Mouse (Mus musculus) small intestine, adult 2 months (tissue): ENCODE measurements around the gene Atp9a. TPM values are rescaled to one million over a fixed set of nuclear protein-coding genes. Genes with fewer than 3 reads are reported as not detected.

Experiments used
- H3K27ac ChIP-seq: fragments of 200-500 bp; 2 replicates; pipeline ENCODE4 v1.5.1; 2012; ENCODE audit warnings: low read depth, low read length, control low read depth, inconsistent platforms; ENCODE audit not compliant: insufficient read depth
- H3K27me3 ChIP-seq: fragments of 200-500 bp; 2 replicates; pipeline ENCODE4 v1.6.1; 2012; ENCODE audit warnings: mild to moderate bottlenecking, moderate library complexity, low read length, inconsistent platforms; ENCODE audit not compliant: control insufficient read depth, insufficient read depth
- H3K36me3 ChIP-seq: fragments of 200-500 bp; 2 replicates; pipeline ENCODE4 v1.6.1; 2012; ENCODE audit warnings: mild to moderate bottlenecking, low read length, control low read depth, inconsistent platforms; ENCODE audit not compliant: control insufficient read depth, insufficient read depth
- H3K4me1 ChIP-seq: fragments of 200-500 bp; 2 replicates; pipeline ENCODE4 v1.6.1; 2012; ENCODE audit warnings: low read length, inconsistent platforms, mixed read lengths; ENCODE audit not compliant: control insufficient read depth, insufficient read depth, insufficient read length
- H3K4me3 ChIP-seq: fragments of 200-500 bp; 2 replicates; pipeline ENCODE4 v1.5.1; 2012; ENCODE audit warnings: low read depth, mild to moderate bottlenecking, control low read depth, inconsistent platforms, low read length, moderate library complexity
- CTCF ChIP-seq: fragments of 200-500 bp; IDR thresholded peaks from 2 replicates; pipeline ENCODE4 v1.5.1; 2012; ENCODE audit warnings: low read depth, mild to moderate bottlenecking, control low read depth, inconsistent platforms, low read length, moderate library complexity, mixed read lengths; ENCODE audit not compliant: insufficient replicate concordance, insufficient read length; ENCODE audit errors: extremely low read depth
- POLR2A ChIP-seq: fragments of 200-500 bp; IDR thresholded peaks from 2 replicates; pipeline ENCODE4 v1.6.1; 2012; ENCODE audit warnings: low read depth, mild to moderate bottlenecking, control low read depth, inconsistent platforms, low read length, moderate library complexity
- WGBS: fragments of 180-500 bp; shearing (Covaris S2); methylation state at CpG from one replicate; pipeline ENCODE4 v1.1.7; 2018; 5-methylcytosine and 5-hydroxymethylcytosine counted together
- polyA plus RNA-seq: library from polyadenylated mRNA; depleted of rRNA; stranded (reverse); fragments of >200 nt; gene quantifications from 2 replicates; pipeline ENCODE4 v1.2.3, GENCODE M21; 2012

Atp9a gene
- polyA plus RNA-seq, 1 experiment, result 196 TPM

DNA sequence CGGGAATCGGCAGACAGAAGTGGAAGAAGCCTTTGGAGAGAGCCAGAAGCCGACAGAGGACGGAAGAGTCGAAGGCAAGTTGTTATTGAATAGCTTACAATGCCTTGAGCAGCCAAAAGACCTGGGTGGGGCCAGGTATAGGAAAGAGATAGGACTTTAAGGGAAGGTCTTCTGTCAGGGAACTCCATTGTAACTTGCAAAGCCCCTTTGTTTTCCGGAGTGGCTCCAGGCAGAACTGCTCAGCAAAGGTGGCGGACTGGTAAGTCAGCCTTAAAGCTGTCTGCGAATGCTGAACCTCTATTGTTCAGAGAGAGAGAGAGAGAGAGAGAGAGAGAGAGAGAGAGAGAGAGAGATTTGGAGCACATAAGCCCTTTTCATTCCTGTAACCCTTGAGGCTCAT, 27.1 kb upstream of the Atp9a start:
- H3K27ac ChIP-seq, result no peak overlapping the region
- WGBS, result 52% methylated on average over 8 of the region's 8 CpGs
- H3K4me1 ChIP-seq, result peaks cover 2% of the 10 kb centered on the region; the same call in 1 of the 2 replicates

DNA sequence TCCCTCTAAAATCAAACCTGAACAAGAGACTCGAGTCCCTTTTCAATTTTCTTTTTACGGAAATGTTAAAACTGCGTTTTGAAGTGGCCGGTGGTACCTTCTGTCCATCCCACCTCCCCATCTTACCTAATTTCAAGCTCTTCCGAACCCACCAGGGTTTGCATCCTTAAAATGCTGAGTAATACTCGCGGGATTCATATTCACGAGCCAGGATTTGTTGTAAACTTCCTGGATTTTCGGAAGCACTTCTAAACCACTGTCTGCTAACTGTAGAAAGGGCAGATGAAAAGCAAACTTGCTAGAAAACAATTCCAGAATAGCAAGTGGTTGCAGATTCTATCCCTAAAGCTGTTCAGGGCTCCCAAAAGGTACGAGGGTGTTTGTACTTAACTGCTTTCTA, 25.4 kb upstream of the Atp9a start, which contains the start of gene Sall4:
Gene Sall4, minus strand, starts transcription at position 362 of the 400 bp plus-strand sequence.
- Histone ChIP-seq H3K27me3 (peaks cover 42% of the 10 kb centered on the region), H3K4me3 (peak within 1 kb of the TSS; percentile 50), H3K4me1 (peaks cover 2% of the 10 kb centered on the region; the same call in 1 of the 2 replicates), H3K36me3 (no peaks in the 10 kb centered on the region), H3K27ac (no peak within 1 kb of the TSS)
- no peak for TF ChIP-seq POLR2A
- WGBS, result 13% methylated on average over 10 of the region's 10 CpGs

More for the DNA sequence above, 27.1 kb upstream of the Atp9a start:
- Histone ChIP-seq H3K4me3 (no peak overlapping the region), H3K36me3 (no peaks in the 10 kb centered on the region), H3K27me3 (peaks cover 38% of the 10 kb centered on the region)
- TF ChIP-seq CTCF, result no peak
- no peak for TF ChIP-seq POLR2A

DNA sequence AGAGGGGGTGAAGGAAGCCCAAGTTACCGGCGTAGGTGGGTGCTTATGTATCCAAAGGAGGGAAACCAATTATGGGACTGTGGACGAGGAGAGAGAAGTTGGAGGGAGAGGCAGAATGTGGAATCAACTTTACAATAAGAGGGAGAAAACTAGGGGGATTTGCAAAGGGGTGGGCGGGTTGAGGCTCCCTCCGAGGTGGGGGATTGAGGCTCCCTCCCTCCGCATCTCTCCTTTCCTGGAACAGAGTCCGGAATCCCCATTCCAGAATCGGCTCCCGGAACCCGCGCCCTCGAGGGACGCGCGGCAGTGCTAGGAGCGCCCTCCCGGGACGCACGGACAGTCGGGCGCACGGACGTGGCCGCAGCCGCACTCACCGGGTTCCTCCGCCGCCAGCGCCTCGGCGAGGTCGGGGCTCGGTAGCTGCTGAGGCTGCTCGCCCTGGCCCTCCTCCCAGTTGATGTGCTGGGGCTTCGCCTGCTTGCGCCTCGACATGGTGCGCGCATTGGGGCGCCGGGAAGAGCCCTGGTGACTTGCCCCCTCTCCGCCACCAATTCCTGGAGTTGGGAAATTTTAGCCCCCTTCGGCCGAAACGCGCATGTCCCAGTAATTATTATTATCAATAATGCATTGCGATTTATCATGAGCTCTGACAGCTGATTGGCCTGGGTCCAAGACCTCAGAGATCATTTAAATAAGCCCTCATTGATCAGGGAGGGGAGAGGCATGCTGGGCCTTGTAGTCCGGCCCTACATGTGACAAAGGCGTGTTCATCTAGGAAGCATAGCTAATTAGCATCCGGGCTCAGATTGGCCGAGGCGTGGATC, 24.5 kb upstream of the Atp9a start:
- Histone ChIP-seq H3K4me1 (peaks cover 2% of the 10 kb centered on the region; the same call in 1 of the 2 replicates), H3K4me3 (peak overlapping the region; percentile 50), H3K27ac (no peak overlapping the region), H3K27me3 (peaks cover 50% of the 10 kb centered on the region), H3K36me3 (no peaks in the 10 kb centered on the region)
- under 1% methylated on average over 52 of the region's 52 CpGs for WGBS
- TF ChIP-seq CTCF (no peak), POLR2A (no peak)

DNA sequence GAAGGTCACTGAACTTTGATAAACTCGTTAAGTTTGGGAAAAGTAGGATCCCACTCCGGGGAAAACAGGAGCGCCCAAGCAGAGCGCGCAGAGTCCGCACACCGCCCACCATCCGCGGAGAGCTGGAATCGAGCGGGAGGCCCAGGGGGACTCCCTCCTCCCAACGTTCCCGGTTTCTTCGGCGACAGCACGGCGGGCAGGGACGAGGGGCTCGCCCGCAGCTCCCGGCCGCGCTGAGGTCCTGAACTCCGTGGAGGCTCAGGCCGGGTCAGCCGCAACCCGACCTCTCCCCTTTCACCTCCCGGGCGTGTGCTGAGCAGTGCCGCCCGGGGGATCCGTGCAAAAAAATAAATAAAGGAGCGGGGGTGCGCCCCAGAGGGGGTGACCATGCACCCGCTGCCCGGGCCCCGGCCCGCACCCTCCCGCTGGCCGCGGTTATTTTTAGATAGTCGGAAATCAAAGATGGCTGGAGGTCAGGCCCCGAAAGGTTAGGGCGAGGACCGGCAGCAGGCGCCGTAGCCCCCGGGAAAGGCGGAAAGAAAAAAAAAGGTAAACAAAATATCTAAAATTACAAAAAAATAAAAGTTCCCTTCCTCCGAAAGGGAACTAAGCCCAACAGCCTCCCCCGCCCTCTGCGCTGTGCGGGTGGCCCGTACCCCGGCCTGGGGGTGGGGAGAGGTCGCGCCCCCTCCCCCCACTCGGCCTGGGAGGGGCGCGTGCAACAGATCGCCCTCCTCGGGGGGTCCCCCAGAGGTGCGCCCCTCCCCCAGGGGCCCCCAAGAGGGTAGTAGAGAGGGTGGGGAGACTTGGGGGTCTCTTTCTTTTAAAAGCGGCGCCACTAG, 23.7 kb upstream of the Atp9a start:
- Histone ChIP-seq H3K4me3 (peak overlapping the region; percentile 30), H3K36me3 (no peaks in the 10 kb centered on the region), H3K4me1 (peaks cover 2% of the 10 kb centered on the region; the same call in 1 of the 2 replicates), H3K27me3 (peaks cover 50% of the 10 kb centered on the region), H3K27ac (no peak overlapping the region)
- no peak for TF ChIP-seq CTCF
- TF ChIP-seq POLR2A, result no peak
- WGBS, result 3% methylated on average over 64 of the region's 65 CpGs

GRCm38 (mm10) chr2:168765065-168765681, 23.0 kb upstream of the Atp9a start:
- Histone ChIP-seq H3K4me1 (peaks cover 2% of the 10 kb centered on the region; the same call in 1 of the 2 replicates), H3K27me3 (peaks cover 50% of the 10 kb centered on the region), H3K4me3 (peak overlapping the region; percentile 30; the same call in 1 of the 2 replicates), H3K36me3 (no peaks in the 10 kb centered on the region), H3K27ac (no peak overlapping the region)
- 2% methylated on average over 32 of the region's 32 CpGs for WGBS
- TF ChIP-seq CTCF (no peak), POLR2A (no peak)

GRCm38 (mm10) chr2:168764460-168764867, 22.3 kb upstream of the Atp9a start:
- H3K4me3 ChIP-seq, result no peak overlapping the region
- H3K36me3 ChIP-seq, result no peaks in the 10 kb centered on the region
- peaks cover 50% of the 10 kb centered on the region for H3K27me3 ChIP-seq
- WGBS, result 49% methylated on average over 9 of the region's 9 CpGs
- no peak overlapping the region for H3K27ac ChIP-seq
- H3K4me1 ChIP-seq, result peaks cover 2% of the 10 kb centered on the region; the same call in 1 of the 2 replicates
- TF ChIP-seq POLR2A, result no peak
- no peak for TF ChIP-seq CTCF
